Mouse (Mus musculus) G1E (cell line): ENCODE measurements around the gene Tuba3a.

Experiments
- CTCF ChIP-seq: IDR thresholded peaks from 2 replicates; pipeline ENCODE4 v1.5.1; 2012; ENCODE audit warnings: low read depth, low read length, inconsistent platforms, mixed read lengths
- TAL1 ChIP-seq: conservative IDR thresholded peaks from 2 replicates; pipeline ENCODE4 v1.6.1; 2012; ENCODE audit warnings: low read depth, low read length, inconsistent platforms, mixed read lengths

DNA sequence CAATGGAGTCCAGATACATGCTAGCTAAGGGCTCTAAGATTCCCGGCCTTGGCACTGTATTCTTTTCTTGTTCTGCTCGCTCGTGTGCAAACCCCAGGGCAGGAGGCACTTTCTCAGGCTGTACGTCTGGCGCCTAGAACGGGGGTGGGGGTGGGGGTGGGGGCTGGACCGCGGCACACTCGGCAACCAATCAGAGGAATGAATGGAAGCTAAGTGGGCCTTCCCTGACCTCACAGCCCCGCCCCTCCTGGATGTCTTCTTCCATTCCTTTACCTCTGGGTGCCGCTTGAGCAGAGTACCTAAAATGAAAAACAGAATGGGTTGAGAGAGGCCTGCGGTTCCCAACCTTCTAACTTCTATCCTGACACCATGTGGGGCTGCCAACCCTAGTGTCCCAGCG lies 23.1 kb upstream of the Tuba3a start:
- TF ChIP-seq CTCF (no peak), TAL1 (no peak)
